Mouse (Mus musculus) G1E (cell line): ENCODE results near the gene Hoxd13.

Experiments used
- CTCF ChIP-seq: IDR thresholded peaks from 2 replicates; pipeline ENCODE4 v1.5.1; 2012; ENCODE audit warnings: low read depth, low read length, inconsistent platforms, mixed read lengths
- TAL1 ChIP-seq: conservative IDR thresholded peaks from 2 replicates; pipeline ENCODE4 v1.6.1; 2012; ENCODE audit warnings: low read depth, low read length, inconsistent platforms, mixed read lengths

DNA sequence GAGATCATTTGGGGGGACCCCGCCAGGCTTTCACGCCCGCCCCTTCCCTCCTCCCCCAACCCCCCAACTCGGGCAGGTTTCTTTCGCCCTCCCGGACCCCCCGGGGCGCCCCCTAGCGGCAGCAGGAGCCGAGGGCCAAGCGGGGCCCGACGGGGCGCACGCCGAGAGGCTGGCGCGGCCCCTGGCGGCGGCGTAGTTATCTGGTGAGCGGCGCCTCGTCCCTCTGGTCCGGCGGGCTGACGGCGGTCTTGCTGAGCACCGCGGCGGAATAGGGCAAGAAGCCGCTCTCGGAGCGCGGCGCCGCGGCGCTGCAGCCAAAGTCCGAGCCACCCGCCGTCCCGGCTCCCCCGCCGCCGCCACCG lies 12.7 kb upstream of the Hoxd13 start:
- TF ChIP-seq CTCF (no peak), TAL1 (no peak)
